Mouse (Mus musculus): ENCODE measurements around the gene Odf3b.

The Odf3b gene

GRCm38 (mm10) chr15:89378831-89379401 lies at the start of gene Odf3b:
TSS of gene Odf3b (minus strand) at chr15:89379282.
- CTCF ChIA-PET: no interaction called here

GRCm38 (mm10) chr15:89428136-89428790 lies 49.2 kb upstream of the Odf3b start:
- CTCF ChIA-PET: no interaction called here

GRCm38 (mm10) chr15:89426716-89427115 lies 47.6 kb upstream of the Odf3b start:
- CTCF ChIA-PET: no interaction called here

GRCm38 (mm10) chr15:89425711-89426121 lies 46.6 kb upstream of the Odf3b start, which contains the start of gene Cpt1b:
TSS of gene Cpt1b (minus strand) at chr15:89425863.
- CTCF ChIA-PET: no interaction called here

GRCm38 (mm10) chr15:89424621-89425020 lies 45.5 kb upstream of the Odf3b start:
- CTCF ChIA-PET: no interaction called here

- CTCF ChIA-PET: no interaction called here
Observed at GRCm38 (mm10) chr15:89421938-89422337, 42.9 kb upstream of the Odf3b start.

- CTCF ChIA-PET: no interaction called here
Observed at GRCm38 (mm10) chr15:89415282-89415681, 36.2 kb upstream of the Odf3b start.

GRCm38 (mm10) chr15:89410118-89410517 lies 31.0 kb upstream of the Odf3b start, which contains the start of gene Syce3:
TSS of gene Syce3 (minus strand) at chr15:89410503.
- CTCF ChIA-PET: no interaction called here

- CTCF ChIA-PET: no interaction called here
Observed at GRCm38 (mm10) chr15:89406691-89407090, 27.6 kb upstream of the Odf3b start.

GRCm38 (mm10) chr15:89404831-89405623 lies 25.9 kb upstream of the Odf3b start:
- CTCF ChIA-PET: interaction anchor here (0.5 kb wide), 1 partner anchor 13 kb away, joined by 19 read pairs; no protein-coding TSS in a partner anchor

GRCm38 (mm10) chr15:89402471-89402870 lies 23.4 kb upstream of the Odf3b start:
- CTCF ChIA-PET: no interaction called here

GRCm38 (mm10) chr15:89399716-89400115 lies 20.6 kb upstream of the Odf3b start:
- CTCF ChIA-PET: no interaction called here

- CTCF ChIA-PET: no interaction called here
Observed at GRCm38 (mm10) chr15:89398146-89398545, 19.1 kb upstream of the Odf3b start.

GRCm38 (mm10) chr15:89396883-89397282 lies 17.8 kb upstream of the Odf3b start:
- CTCF ChIA-PET: no interaction called here

GRCm38 (mm10) chr15:89390081-89390480 lies 11.0 kb upstream of the Odf3b start:
- CTCF ChIA-PET: no interaction called here

- CTCF ChIA-PET: no interaction called here
Observed at GRCm38 (mm10) chr15:89387127-89387526, 8.0 kb upstream of the Odf3b start.

GRCm38 (mm10) chr15:89384617-89385016 lies 5.5 kb upstream of the Odf3b start, which contains the start of gene Klhdc7b:
TSS of gene Klhdc7b (plus strand) at chr15:89384917.
- CTCF ChIA-PET: no interaction called here

GRCm38 (mm10) chr15:89379429-89379828 lies 347 bp upstream of the Odf3b start:
- CTCF ChIA-PET: interaction anchor here (0.6 kb wide), 1 partner anchor 300 kb away, joined by 4 read pairs; no protein-coding TSS in a partner anchor

- CTCF ChIA-PET: no interaction called here
Observed at GRCm38 (mm10) chr15:89377938-89378828, 899 bp downstream of the Odf3b start.

- CTCF ChIA-PET: no interaction called here
Observed at GRCm38 (mm10) chr15:89377362-89377761, 1.7 kb downstream of the Odf3b start.

- CTCF ChIA-PET: no interaction called here
Observed at GRCm38 (mm10) chr15:89376957-89377356, 2.1 kb downstream of the Odf3b start, which contains the start of gene Tymp. TSS of gene Tymp (minus strand) at chr15:89377039.

- CTCF ChIA-PET: no interaction called here
Observed at GRCm38 (mm10) chr15:89376040-89376439, 3.0 kb downstream of the Odf3b start.

All from spleen, embryonic (tissue).